8 mouse cellular contexts compared by ENCODE assay signal in the genomic region with DNA sequence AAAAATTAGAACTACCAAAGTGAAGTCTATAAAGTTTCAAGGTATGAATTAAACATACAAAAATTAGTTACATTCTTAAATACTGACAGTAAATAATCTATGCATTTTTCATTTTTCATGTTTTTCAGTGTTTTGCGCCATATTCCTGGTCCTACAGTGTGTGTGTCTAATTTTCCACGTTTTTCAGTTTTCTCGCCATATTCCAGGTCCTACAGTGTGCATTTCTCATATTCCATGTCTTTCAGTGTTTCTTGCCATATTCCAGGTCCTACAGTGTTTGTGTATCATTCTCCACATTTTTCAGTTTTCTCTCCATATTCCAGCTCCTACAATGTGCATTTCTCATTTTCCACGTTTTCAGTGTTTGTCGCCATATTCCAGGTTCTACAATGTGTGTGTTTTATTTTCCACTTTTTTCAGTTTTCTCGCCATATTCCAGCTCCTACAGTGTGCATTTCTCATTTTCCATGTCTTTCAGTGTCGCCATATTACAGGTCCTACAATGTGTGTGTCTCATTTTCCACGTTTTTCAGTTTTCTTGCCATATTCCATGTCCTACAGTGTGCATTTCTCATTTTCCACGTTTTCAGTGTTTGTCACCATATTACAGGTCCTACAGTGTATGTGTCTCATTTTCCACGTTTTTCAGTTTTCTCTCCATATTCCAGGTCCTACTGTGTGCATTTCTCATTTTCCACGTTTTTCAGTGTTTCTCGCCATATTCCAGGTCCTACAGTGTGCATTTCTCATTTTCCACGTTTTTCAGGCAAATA.
DNase-seq lines count a peak whose midpoint lies in the region; ATAC-seq and TF ChIP-seq lines count a peak whose summit lies in the region.
"Had no signal": no experiment of that assay in that cellular context is flagged by ENCODE, and none has a peak within 500 bp of the region (broad histone marks: within the 10 kb centered on the region; RNA-seq: fewer than 3 reads in every experiment).

No protein-coding gene starts in this region.

- POLR2A ChIA-PET in Patski (lab: Charles Lee) = no interaction called here

- in situ Hi-C loops in Patski (cut with MboI; ENCODE audit: low pct_unique_long_range_greater_than_20kb) = no loop called here

- WGBS in limb, embryonic 11.5 days = 66% methylated on average over 13 of the region's 13 CpGs
- WGBS in limb, embryonic 10.5 days = 54% methylated on average over 13 of the region's 13 CpGs
- WGBS in liver, embryonic 16.5 days (ENCODE audit: insufficient replicate concordance) = 43% methylated on average over 13 of the region's 13 CpGs
- 58% methylated on average over 13 of the region's 13 CpGs for WGBS in thymus, adult 2 months

- no peak for TF ChIP-seq CTCF in Patski (IDR thresholded peaks at IDR 0.05)
- TF ChIP-seq CTCF in embryonic fibroblast, embryonic 13.5 days (IDR thresholded peaks at IDR 0.05; ENCODE audit: borderline replicate concordance, insufficient read depth, low read length) = peak; percentile 31; the same call in 1 of the 2 replicates
- no peak for TF ChIP-seq CTCF in thymus, adult 2 months (IDR thresholded peaks at IDR 0.05; ENCODE audit: borderline replicate concordance, control insufficient read depth, extremely low read depth, insufficient read depth, low read length, poor library complexity)

- no peak overlapping the region for H3K9ac ChIP-seq in limb, embryonic 11.5 days (ENCODE audit: low read length)
- no peak overlapping the region for H3K9ac ChIP-seq in liver, embryonic 16.5 days (ENCODE audit: low read depth, low read length)

- H3K9me3 ChIP-seq in limb, embryonic 11.5 days (ENCODE audit: control insufficient read depth, low read length) = no peaks in the 10 kb centered on the region
- H3K9me3 ChIP-seq in limb, embryonic 10.5 days (replicated peaks) = 0 out of 2 replicates have a peak, but pooled peaks cover 3% of the 10 kb centered on the region
- no peaks in the 10 kb centered on the region for H3K9me3 ChIP-seq in liver, embryonic 16.5 days (replicated peaks; ENCODE audit: control insufficient read depth, low read length)

- no peak for TF ChIP-seq POLR2A in embryonic fibroblast, embryonic 13.5 days (IDR thresholded peaks at IDR 0.05; ENCODE audit: low read depth, low read length)
- no peak for TF ChIP-seq POLR2A in thymus, adult 2 months (IDR thresholded peaks at IDR 0.05; ENCODE audit: control insufficient read depth, extremely low read depth, insufficient read depth, low read length, poor library complexity)

- no peaks in the 10 kb centered on the region for H3K27me3 ChIP-seq in limb, embryonic 11.5 days (ENCODE audit: control insufficient read depth, insufficient read depth, low read length)
- H3K27me3 ChIP-seq in limb, embryonic 10.5 days (ENCODE audit: low read depth, poor library complexity, severe bottlenecking) = no peaks in the 10 kb centered on the region
- H3K27me3 ChIP-seq in Patski = no peaks in the 10 kb centered on the region
- H3K27me3 ChIP-seq in liver, embryonic 16.5 days (ENCODE audit: control insufficient read depth, insufficient read depth, low read depth, low read length) = no peaks in the 10 kb centered on the region
- H3K27me3 ChIP-seq in thymus, adult 2 months (ENCODE audit: control insufficient read depth, insufficient read depth, low read length) = no peaks in the 10 kb centered on the region

- no peaks in the 10 kb centered on the region for H3K4me1 ChIP-seq in limb, embryonic 11.5 days (ENCODE audit: control insufficient read depth, insufficient read depth, low read length)
- H3K4me1 ChIP-seq in limb, embryonic 10.5 days = no peaks in the 10 kb centered on the region
- no peaks in the 10 kb centered on the region for H3K4me1 ChIP-seq in embryonic fibroblast, embryonic 13.5 days (ENCODE audit: control insufficient read depth, insufficient read depth, low read length)
- H3K4me1 ChIP-seq in liver, embryonic 16.5 days (ENCODE audit: control insufficient read depth, low read depth, low read length) = no peaks in the 10 kb centered on the region
- H3K4me1 ChIP-seq in thymus, adult 2 months (replicated peaks; ENCODE audit: control insufficient read depth, insufficient read depth, low read length) = no peaks in the 10 kb centered on the region

- H3K36me3 ChIP-seq in limb, embryonic 11.5 days (ENCODE audit: control insufficient read depth, insufficient read depth, low read length) = no peaks in the 10 kb centered on the region
- no peaks in the 10 kb centered on the region for H3K36me3 ChIP-seq in limb, embryonic 10.5 days
- H3K36me3 ChIP-seq in liver, embryonic 16.5 days (ENCODE audit: control insufficient read depth, insufficient read depth) = no peaks in the 10 kb centered on the region
- no peaks in the 10 kb centered on the region for H3K36me3 ChIP-seq in thymus, adult 2 months (ENCODE audit: control insufficient read depth, insufficient read depth, low read length)

- DNase-seq in limb, embryonic 11.5 days (ENCODE audit: low spot score) = no peak
- DNase-seq in limb, embryonic 10.5 days (ENCODE audit: low spot score) = no peak
- DNase-seq in Patski (ENCODE audit: low read depth, low spot score) = peak; percentile 34
- no peak for DNase-seq in frontal cortex, postnatal 36 days (ENCODE audit: low spot score in 2 of 2)
- DNase-seq in thymus, adult 2 months = no peak

- H3K27ac ChIP-seq in limb, embryonic 11.5 days (replicated peaks; ENCODE audit: low read depth, low read length) = no peak overlapping the region
- no peak overlapping the region for H3K27ac ChIP-seq in limb, embryonic 10.5 days
- no peak overlapping the region for H3K27ac ChIP-seq in embryonic fibroblast, embryonic 13.5 days (ENCODE audit: insufficient read depth, low read length)
- no peak overlapping the region for H3K27ac ChIP-seq in liver, embryonic 16.5 days (ENCODE audit: low read length)
- no peak overlapping the region for H3K27ac ChIP-seq in thymus, adult 2 months (ENCODE audit: control insufficient read depth, insufficient read depth, low read length)
- H3K27ac ChIP-seq: macrophage had no signal

- no peak overlapping the region for H3K4me2 ChIP-seq in limb, embryonic 11.5 days (ENCODE audit: low read depth, severe bottlenecking)
- no peak overlapping the region for H3K4me2 ChIP-seq in liver, embryonic 16.5 days (ENCODE audit: low read depth, low read length)

- ATAC-seq in limb, embryonic 11.5 days (ENCODE audit: insufficient number of reproducible peaks, low FRiP score, low TSS enrichment, low read depth) = peak; percentile 60; the same call in 1 of the 2 replicates
- ATAC-seq in Patski = peak; percentile 92
- peak; percentile 55 for ATAC-seq in liver, embryonic 16.5 days (ENCODE audit: low read depth)

- CTCF ChIA-PET in Patski (lab: Charles Lee) = no interaction called here

- no peak overlapping the region for H3K4me3 ChIP-seq in limb, embryonic 11.5 days (ENCODE audit: low read depth, low read length)
- no peak overlapping the region for H3K4me3 ChIP-seq in limb, embryonic 10.5 days
- no peak overlapping the region for H3K4me3 ChIP-seq in embryonic fibroblast, embryonic 13.5 days (ENCODE audit: insufficient read depth, low read length)
- H3K4me3 ChIP-seq in liver, embryonic 16.5 days (ENCODE audit: low read depth, low read length) = no peak overlapping the region
- H3K4me3 ChIP-seq in thymus, adult 2 months (ENCODE audit: control insufficient read depth, insufficient read depth, low read length) = no peak overlapping the region
